Mouse (Mus musculus) bone marrow, adult 2 months (tissue): ENCODE results near the gene G0s2.

Experiments used
- CTCF ChIP-seq: fragments of 200-500 bp; IDR thresholded peaks from 2 replicates; pipeline ENCODE4 v1.5.1; 2011; ENCODE audit warnings: low read length, control low read depth; ENCODE audit not compliant: control insufficient read depth, insufficient read depth
- POLR2A ChIP-seq: fragments of 200-500 bp; IDR thresholded peaks from 2 replicates; pipeline ENCODE4 v1.6.1; 2011; ENCODE audit warnings: low read depth, mild to moderate bottlenecking, control low read depth, low read length, borderline replicate concordance; ENCODE audit not compliant: control insufficient read depth

GRCm38 (mm10) chr1:193315705-193316357, 42.8 kb upstream of the G0s2 start:
- TF ChIP-seq POLR2A (no peak), CTCF (no peak)
